Mouse (Mus musculus) bone marrow, adult 2 months (tissue): ENCODE results near the gene Cdc42bpb. TPM values are rescaled to one million over a fixed set of nuclear protein-coding genes. Genes with fewer than 3 reads are reported as not detected.

Source experiments
- H3K27ac ChIP-seq: fragments of 200-500 bp; 2 replicates; pipeline ENCODE4 v1.5.1; 2012; ENCODE audit warnings: low read depth, mild to moderate bottlenecking, control low read depth, inconsistent platforms, low read length; ENCODE audit not compliant: control insufficient read depth, poor library complexity, insufficient read depth
- H3K4me1 ChIP-seq: fragments of 200-500 bp; 2 replicates; pipeline ENCODE4 v1.6.1; 2011; ENCODE audit warnings: low read length; ENCODE audit not compliant: control insufficient read depth, insufficient read depth
- H3K4me3 ChIP-seq: fragments of 200-500 bp; replicated peaks from 2 replicates; pipeline ENCODE3; 2011; ENCODE audit warnings: mild to moderate bottlenecking, low read depth, low read length, control low read depth; ENCODE audit not compliant: control insufficient read depth
- CTCF ChIP-seq: fragments of 200-500 bp; IDR thresholded peaks from 2 replicates; pipeline ENCODE4 v1.5.1; 2011; ENCODE audit warnings: low read length, control low read depth; ENCODE audit not compliant: control insufficient read depth, insufficient read depth
- POLR2A ChIP-seq: fragments of 200-500 bp; IDR thresholded peaks from 2 replicates; pipeline ENCODE4 v1.6.1; 2011; ENCODE audit warnings: low read depth, mild to moderate bottlenecking, control low read depth, low read length, borderline replicate concordance; ENCODE audit not compliant: control insufficient read depth
- WGBS: fragments of 180-500 bp; shearing (Covaris S2); methylation state at CpG from one replicate; pipeline ENCODE4 v1.1.7; 2018; 5-methylcytosine and 5-hydroxymethylcytosine counted together
- polyA plus RNA-seq: library from polyadenylated mRNA; stranded (reverse); fragments of >200 nt; gene quantifications from 2 replicates; pipeline ENCODE4 v1.2.4, GENCODE M21; 2011; ENCODE audit warnings: low replicate concordance; ENCODE audit not compliant: missing spikeins, insufficient read depth, insufficient read length

The Cdc42bpb gene
- polyA plus RNA-seq, 1 experiment = 20.1 TPM

DNA sequence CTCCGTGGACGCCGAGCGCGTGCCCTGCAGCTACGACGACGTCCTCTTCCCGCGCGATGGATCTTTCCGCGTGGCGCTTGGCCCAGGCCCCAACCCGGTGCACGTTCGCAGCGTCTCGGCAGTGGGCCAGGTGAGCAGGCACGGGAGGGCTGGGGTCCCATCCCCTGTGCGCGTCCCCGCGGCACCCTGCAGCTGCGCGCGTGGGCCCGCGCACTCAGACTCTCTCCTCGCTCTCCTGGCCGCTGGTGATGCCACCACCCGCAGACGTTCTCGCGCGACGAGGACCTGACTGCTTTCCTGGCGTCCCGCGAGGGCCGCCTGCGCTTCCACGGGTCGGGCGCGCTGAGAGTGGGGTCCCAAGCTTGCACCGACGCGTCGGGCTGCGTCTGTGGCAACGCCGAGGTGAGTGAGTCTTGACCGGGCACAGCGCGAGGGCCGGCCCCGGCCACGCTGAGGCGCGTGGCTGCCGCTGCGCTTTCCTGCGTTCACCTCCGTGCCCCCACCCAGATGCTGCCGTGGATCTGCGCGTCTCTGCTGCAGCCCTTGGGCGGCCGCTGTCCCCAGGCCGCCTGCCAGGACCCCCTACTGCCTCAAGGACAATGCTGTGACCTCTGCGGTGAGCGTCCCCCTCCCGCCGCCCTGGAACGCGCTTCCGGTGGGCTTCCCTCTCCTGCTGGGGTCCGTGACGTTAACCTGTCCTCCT lies 102.9 kb downstream of the Cdc42bpb start:
- TF ChIP-seq CTCF (no peak), POLR2A (no peak)
- Histone ChIP-seq H3K4me1 (no peaks in the 10 kb centered on the region), H3K27ac (no peak overlapping the region), H3K4me3 (no peak overlapping the region)
- 5% methylated on average over 80 of the region's 80 CpGs for WGBS

DNA sequence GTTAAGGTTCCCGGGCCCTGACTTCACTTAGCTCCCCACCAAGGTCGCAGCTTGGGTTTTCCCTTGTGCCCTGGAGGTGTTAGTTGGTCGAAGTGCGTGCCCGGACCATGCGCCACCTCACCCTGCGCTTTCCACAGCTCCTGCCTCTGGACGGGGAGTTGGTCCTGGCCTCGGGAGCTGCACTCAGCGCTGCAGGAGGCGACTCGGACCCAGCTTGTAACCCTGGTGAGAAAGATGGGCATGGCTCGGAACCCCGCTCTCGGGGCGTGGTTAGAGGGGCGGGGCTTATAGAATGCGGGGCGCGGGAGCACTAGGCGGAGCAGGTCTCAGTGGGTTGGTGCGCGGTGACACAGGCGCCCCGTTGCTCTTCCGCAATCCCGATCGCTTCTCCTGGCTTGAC lies 103.5 kb downstream of the Cdc42bpb start:
- Histone ChIP-seq H3K27ac (no peak overlapping the region), H3K4me3 (no peak overlapping the region), H3K4me1 (no peaks in the 10 kb centered on the region)
- WGBS = 6% methylated on average over 28 of the region's 28 CpGs
- TF ChIP-seq CTCF (no peak), POLR2A (no peak)

DNA sequence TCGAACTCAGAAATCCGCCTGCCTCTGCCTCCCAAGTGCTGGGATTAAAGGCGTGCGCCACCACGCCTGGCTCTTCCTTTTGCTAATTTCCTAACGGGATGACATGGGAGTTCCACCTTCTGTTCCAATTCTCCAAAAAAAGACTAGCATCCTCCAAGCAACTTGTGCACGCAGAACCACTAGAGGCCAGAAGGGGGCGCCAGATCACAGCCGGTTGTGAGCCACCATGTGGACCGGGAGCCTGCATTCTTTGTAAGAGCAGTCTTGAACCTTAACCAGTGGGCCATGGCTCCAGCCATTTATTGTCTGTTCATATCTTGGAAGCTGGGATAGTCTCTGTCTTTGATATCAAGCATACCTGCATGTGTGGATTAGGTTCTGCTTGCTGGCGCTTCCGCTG lies 105.1 kb downstream of the Cdc42bpb start:
- 22% methylated on average over 12 of the region's 12 CpGs for WGBS
- Histone ChIP-seq H3K4me1 (no peaks in the 10 kb centered on the region), H3K4me3 (no peak overlapping the region), H3K27ac (no peak overlapping the region)
- no peak for TF ChIP-seq POLR2A
- TF ChIP-seq CTCF = peak; percentile 83

DNA sequence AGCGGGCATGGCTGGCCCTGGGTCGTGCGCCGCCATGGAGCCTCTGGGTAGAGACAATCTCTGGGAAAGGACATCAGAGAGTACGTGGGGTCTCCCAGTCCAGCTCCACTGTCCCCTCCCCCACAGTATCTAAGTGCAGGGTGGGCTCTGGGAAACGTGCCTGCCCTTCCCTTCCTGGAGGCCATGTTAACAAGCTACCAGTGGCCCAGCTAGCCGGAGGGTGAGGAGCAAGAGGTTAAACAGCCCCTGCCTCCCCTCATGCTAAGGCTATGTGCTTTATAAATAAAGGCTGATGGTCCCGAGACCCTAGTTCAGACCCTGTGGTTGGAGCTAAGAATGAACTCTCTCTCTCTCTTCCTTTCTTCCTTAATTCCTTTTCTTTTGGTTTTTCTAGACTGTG lies 105.6 kb downstream of the Cdc42bpb start:
- WGBS = 22% methylated on average over 8 of the region's 8 CpGs

DNA sequence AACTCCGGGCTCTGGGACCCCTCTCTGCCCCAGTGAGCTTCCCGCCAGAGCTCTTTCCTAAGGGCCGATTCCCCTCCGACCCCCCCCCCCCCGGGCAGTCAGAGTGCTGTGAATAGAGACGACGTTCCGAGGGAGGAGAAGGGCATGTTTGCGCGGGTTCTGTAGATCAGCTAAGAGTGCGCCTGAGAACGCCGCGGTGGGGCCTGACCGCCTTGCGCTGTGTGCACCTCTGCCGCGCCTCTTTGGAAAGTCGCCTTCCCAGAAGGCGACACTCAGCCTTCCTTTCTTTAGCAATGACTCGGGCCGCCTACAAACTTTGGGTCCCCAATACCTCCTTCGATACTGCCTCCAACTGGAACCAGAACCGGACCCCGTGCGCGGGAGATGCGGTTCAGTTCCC lies 106.1 kb downstream of the Cdc42bpb start:
- Histone ChIP-seq H3K4me1 (no peaks in the 10 kb centered on the region), H3K27ac (no peak overlapping the region), H3K4me3 (no peak overlapping the region)
- TF ChIP-seq CTCF = no peak
- TF ChIP-seq POLR2A = no peak
- WGBS = 8% methylated on average over 28 of the region's 28 CpGs

More for the DNA sequence above, 105.6 kb downstream of the Cdc42bpb start:
- Histone ChIP-seq H3K27ac (no peak overlapping the region), H3K4me1 (no peaks in the 10 kb centered on the region), H3K4me3 (no peak overlapping the region)
- TF ChIP-seq CTCF (no peak), POLR2A (no peak)

DNA sequence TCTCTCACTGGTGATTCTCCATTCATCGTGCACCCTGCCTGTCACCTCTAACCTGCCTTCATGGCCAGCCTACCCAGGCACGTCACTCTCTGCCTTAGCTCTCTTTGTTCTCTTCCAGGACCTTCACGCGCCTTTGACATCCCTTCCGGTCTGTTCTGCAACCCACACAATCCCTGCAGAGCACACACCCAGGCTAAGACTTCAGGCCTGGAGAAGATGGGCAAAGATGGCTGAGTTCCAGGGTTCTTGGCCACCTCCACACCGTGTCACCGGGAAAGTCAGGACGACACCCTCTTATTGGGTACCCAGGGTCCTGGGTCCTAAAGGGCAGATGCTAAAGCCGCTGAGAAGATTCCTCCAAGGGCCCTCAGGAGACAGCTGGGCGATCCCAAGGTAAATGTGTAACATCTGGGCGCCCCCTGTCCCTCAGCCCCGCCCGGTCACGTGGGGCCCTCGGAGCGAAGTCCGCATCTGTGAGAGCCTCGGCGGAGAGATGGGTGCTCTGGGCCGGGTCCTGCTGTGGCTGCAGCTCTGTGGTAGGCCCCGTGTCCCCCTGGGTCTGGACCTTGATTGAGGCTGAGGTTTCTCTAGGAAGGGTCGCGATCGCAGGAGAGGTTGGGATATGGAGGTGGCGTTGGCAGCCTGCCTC lies 106.8 kb downstream of the Cdc42bpb start, which contains the start of gene Amn:
Gene Amn, plus strand, starts transcription at position 467 of the 649 bp plus-strand sequence.
- 36% methylated on average over 25 of the region's 25 CpGs for WGBS
- no peaks in the 10 kb centered on the region for H3K4me1 ChIP-seq
- TF ChIP-seq CTCF = no peak
- TF ChIP-seq POLR2A = no peak

DNA sequence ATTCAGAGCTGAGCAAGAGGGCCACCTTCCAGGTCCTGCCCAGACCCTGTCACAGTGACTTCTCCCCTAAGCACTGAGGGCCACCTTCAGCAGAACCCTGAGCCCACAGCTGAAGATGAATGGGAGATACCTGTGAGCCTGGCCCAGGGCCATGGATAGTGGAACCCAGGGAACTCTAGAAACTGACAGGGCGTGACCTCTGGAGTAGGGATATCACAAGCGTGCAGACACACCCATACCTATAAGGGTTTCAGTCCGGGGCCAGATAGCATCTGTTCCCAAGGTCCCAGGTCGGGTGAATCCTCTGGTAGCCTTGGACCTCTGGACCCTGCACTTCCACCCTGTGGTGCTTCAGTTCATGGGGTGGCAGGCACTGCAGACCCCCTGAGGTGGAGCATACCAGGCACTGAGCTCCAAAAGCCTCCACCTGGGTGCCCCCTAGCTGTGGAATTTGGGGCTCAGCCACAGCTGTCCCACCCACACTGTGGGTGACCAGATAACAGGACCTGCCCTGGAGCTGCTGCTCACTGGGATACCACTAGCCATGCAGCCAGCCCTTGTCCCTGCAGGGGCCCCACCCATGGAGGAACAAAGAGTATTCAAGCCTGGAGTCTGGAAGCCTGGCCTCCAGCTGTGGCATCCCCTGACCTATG lies 109.7 kb downstream of the Cdc42bpb start:
- Histone ChIP-seq H3K27ac (no peak overlapping the region), H3K4me1 (no peaks in the 10 kb centered on the region)
- no peak for TF ChIP-seq CTCF
- TF ChIP-seq POLR2A = no peak

More for the DNA sequence above, 106.8 kb downstream of the Cdc42bpb start, which contains the start of gene Amn:
- no peak within 1 kb of the TSS for H3K27ac ChIP-seq
- no peak within 1 kb of the TSS for H3K4me3 ChIP-seq

DNA sequence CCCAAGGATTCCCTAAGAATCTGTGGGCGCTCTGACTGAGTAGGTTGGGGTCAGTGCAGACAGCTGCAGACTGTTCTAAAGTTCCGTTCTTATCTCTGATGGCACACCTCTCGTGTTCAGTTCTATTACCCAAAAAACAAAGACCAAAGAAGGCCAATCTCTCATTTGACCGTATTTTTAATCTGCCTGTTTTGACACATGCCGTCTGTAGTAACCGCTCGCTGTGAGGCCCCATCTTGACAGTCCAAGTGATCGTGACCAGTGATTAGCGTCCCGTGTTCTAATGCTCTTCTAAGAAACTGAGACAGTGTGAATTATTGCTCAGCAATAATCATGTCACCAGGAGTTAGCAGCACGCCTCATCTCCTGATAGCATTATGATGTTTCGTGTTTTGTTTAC lies 110.9 kb downstream of the Cdc42bpb start:
- TF ChIP-seq POLR2A (no peak), CTCF (no peak)
- Histone ChIP-seq H3K4me3 (no peak overlapping the region), H3K27ac (no peak overlapping the region), H3K4me1 (no peaks in the 10 kb centered on the region)
- 72% methylated on average over 12 of the region's 12 CpGs for WGBS

More for the DNA sequence above, 109.7 kb downstream of the Cdc42bpb start:
- no peak overlapping the region for H3K4me3 ChIP-seq
- 61% methylated on average over 4 of the region's 4 CpGs for WGBS

DNA sequence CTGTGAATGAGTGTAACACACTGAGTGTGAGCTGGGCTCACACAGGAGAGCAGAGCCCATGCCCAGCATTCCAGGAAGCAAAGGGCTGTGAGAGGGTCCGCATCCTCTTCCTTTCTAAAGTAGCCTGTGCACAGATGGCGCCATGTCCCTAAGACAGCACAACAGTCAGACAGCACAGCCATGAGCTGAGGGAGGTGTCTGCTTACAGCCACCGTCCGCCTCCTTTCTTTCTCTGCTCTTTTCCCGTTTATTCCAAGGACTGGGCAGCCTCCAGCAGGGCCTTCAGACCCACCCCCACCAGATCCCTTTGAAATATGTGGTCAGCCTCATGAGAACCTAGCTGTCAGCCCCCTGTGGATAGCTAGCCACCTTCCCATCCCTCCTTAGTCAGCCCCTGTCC lies 112.3 kb downstream of the Cdc42bpb start:
- no peak overlapping the region for H3K4me3 ChIP-seq
- no peaks in the 10 kb centered on the region for H3K4me1 ChIP-seq
- TF ChIP-seq POLR2A (no peak), CTCF (no peak)
- WGBS = 88% methylated on average over 5 of the region's 5 CpGs
- H3K27ac ChIP-seq = no peak overlapping the region
